Mouse (Mus musculus): ENCODE measurements around the gene Csf2ra.

DNA sequence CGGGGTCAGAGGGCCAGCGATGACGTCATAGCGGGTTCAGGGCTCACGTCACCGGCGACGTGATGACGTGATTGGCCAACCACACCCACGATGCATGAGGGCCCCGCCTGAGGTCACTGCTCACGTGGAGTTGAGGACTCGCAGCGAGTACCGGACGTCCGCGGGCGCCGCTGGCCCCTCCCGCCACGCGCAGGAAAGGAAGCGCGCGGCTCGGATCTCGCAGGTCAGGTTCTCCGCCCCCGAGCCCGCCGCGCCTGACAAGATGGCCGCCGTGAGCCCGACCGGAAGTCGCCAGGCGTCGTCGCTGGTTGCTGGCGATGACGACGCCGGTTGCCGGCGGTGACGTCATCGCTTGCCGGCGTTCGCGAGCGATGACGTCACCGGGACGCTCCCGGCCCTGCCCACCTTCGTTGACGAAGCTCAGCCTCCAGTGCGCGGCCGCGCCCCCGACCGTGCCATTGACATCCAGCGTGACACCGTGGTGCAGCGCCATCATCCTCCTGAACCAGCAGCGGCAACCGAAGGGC is 1.8 kb downstream of the Csf2ra start:
- TF ChIP-seq POLR2A (IDR thresholded peaks at IDR 0.05; ENCODE audit: borderline replicate concordance, extremely low read depth, insufficient read depth, insufficient read length, poor library complexity, severe bottlenecking) (0 out of 2 replicates have a peak, but pooled peaks have one; percentile 20), CTCF (IDR thresholded peaks at IDR 0.05; ENCODE audit: borderline replicate concordance, extremely low read depth, insufficient read depth, insufficient read length) (no peak)
